Mouse (Mus musculus) 3134 (cell line): ENCODE results near the gene Fes.

Experiments
- DNase-seq: peaks from one replicate; pipeline ENCODE4 v3.0.0-alpha.2; 2011; ENCODE audit warnings: low spot score; ENCODE audit not compliant: insufficient read length; ENCODE audit errors: extremely low read depth

Gene Fes

GRCm38 (mm10) chr7:80375376-80376039 lies 12.2 kb downstream of the Fes start:
- DNase-seq = peak; percentile 81

- no peak for DNase-seq
Observed at GRCm38 (mm10) chr7:80374733-80375132, 13.0 kb downstream of the Fes start.

GRCm38 (mm10) chr7:80374280-80374679 lies 13.5 kb downstream of the Fes start:
- no peak for DNase-seq

GRCm38 (mm10) chr7:80373850-80374249 lies 13.9 kb downstream of the Fes start:
- no peak for DNase-seq

- no peak for DNase-seq
Observed at GRCm38 (mm10) chr7:80373352-80373751, 14.4 kb downstream of the Fes start.

GRCm38 (mm10) chr7:80372667-80373066 lies 15.1 kb downstream of the Fes start:
- DNase-seq = no peak

GRCm38 (mm10) chr7:80372166-80372565 lies 15.6 kb downstream of the Fes start:
- no peak for DNase-seq

GRCm38 (mm10) chr7:80371041-80371751 lies 16.6 kb downstream of the Fes start, which contains the start of gene Man2a2:
TSS of gene Man2a2 (minus strand) at chr7:80371375.
- peak; percentile 53 for DNase-seq

- peak; percentile 83 for DNase-seq
Observed at GRCm38 (mm10) chr7:80370649-80371040, 17.1 kb downstream of the Fes start.

- no peak for DNase-seq
Observed at GRCm38 (mm10) chr7:80369967-80370431, 17.7 kb downstream of the Fes start.

GRCm38 (mm10) chr7:80369461-80369860 lies 18.3 kb downstream of the Fes start:
- no peak for DNase-seq

- no peak for DNase-seq
Observed at GRCm38 (mm10) chr7:80368635-80369421, 18.9 kb downstream of the Fes start.

- no peak for DNase-seq
Observed at GRCm38 (mm10) chr7:80368009-80368408, 19.7 kb downstream of the Fes start.

GRCm38 (mm10) chr7:80367232-80367631 lies 20.5 kb downstream of the Fes start:
- DNase-seq = no peak

GRCm38 (mm10) chr7:80365759-80366158 lies 22.0 kb downstream of the Fes start:
- no peak for DNase-seq

- DNase-seq = peak; percentile 43
Observed at GRCm38 (mm10) chr7:80360435-80360834, 27.3 kb downstream of the Fes start.

GRCm38 (mm10) chr7:80358039-80358438 lies 29.7 kb downstream of the Fes start:
- DNase-seq = no peak

- DNase-seq = no peak
Observed at GRCm38 (mm10) chr7:80357156-80357555, 30.6 kb downstream of the Fes start.

GRCm38 (mm10) chr7:80356351-80356750 lies 31.4 kb downstream of the Fes start:
- DNase-seq = no peak

GRCm38 (mm10) chr7:80352920-80353319 lies 34.8 kb downstream of the Fes start:
- DNase-seq = no peak

GRCm38 (mm10) chr7:80350808-80351207 lies 36.9 kb downstream of the Fes start:
- no peak for DNase-seq
